Mouse (Mus musculus): ENCODE results near the gene AI182371. TPM values are rescaled to one million over a fixed set of nuclear protein-coding genes. Genes with fewer than 3 reads are reported as not detected.

Gene AI182371
- polyA plus RNA-seq, 1 experiment from 2014 or later, result 0.30 TPM

DNA sequence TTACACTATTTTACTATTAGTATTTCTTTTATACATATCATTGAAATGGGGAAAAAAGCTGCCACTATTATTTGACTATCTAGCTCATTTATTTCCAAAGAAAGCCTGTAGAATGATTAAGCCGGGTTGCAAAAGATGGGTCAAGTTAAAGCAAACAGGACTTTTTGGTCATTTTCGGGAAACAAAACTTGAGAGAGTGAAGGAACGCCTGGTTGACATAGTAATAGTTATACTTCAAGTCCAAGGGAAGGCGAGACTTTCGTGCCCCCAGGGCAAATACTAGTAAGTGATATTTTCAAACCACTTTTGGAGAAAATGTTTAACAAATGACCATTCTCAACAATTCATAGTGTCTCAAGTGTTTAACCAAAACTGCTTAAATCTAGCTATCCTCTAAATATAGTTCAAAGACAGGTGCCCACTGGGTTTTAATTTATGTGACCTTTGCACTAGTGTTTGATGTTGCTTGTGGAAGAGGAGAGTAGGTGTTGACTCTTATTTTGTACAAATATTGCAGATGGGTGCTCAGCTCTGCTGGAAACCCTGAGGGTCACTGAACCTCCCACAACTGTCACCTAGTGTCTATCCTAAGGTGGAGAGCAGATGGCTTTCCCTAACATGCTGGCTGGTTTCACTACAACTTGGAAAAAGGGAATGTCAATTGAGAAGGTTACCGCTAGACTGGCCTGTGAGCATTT lies 37.9 kb downstream of the AI182371 start:
- no peaks in the 10 kb centered on the region for H3K9me3 ChIP-seq (replicated peaks; ENCODE audit: low read length)
- DNase-seq (ENCODE audit: low spot score) (no peak), ATAC-seq (replicated peaks; ENCODE audit: low FRiP score, low read depth) (no peak)
- no peaks in the 10 kb centered on the region for H3K4me1 ChIP-seq (replicated peaks; ENCODE audit: insufficient read depth, low read length)
- H3K36me3 ChIP-seq (ENCODE audit: insufficient read depth, low read length), result no peaks in the 10 kb centered on the region
- no peak for TF ChIP-seq CTCF (IDR thresholded peaks at IDR 0.05; ENCODE audit: low read depth)
- H3K27me3 ChIP-seq (ENCODE audit: insufficient read depth, low read length), result no peaks in the 10 kb centered on the region
- no peak overlapping the region for H3K4me3 ChIP-seq (replicated peaks; ENCODE audit: low read depth, low read length)
- no peak overlapping the region for H3K9ac ChIP-seq (ENCODE audit: low read depth, low read length)
- no peak overlapping the region for H3K4me2 ChIP-seq (ENCODE audit: low read length)
- no peak overlapping the region for H3K27ac ChIP-seq
- 85% methylated on average over 6 of the region's 6 CpGs for WGBS

DNA sequence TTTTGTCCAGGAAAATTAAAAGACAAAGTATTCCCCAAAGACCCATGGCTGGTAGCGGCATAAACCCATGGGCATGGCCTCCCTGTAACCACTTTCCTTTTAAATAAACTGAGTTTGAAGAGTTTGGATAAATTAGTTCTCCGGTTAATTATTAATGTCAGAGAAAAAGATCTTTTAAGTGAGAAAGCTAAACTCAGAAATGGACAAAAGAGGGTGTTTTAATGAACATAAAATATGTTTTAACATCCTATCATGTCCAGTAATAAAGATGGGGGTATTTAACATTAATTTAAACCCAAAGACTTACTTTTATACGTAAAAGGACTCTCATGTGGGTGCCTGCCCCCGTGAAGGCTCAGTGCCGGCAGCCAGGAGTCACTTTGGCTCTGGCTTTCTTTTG lies 40.0 kb downstream of the AI182371 start, which contains the start of gene Hc:
Gene Hc (minus strand): TSS at position 101 of the 400 bp plus-strand sequence.
- no peak within 1 kb of the TSS for H3K27ac ChIP-seq
- no peak within 1 kb of the TSS for H3K4me2 ChIP-seq (ENCODE audit: low read length)
- H3K27me3 ChIP-seq (ENCODE audit: insufficient read depth, low read length), result no peaks in the 10 kb centered on the region
- no peaks in the 10 kb centered on the region for H3K36me3 ChIP-seq (ENCODE audit: insufficient read depth, low read length)
- no peak for TF ChIP-seq CTCF (IDR thresholded peaks at IDR 0.05; ENCODE audit: low read depth)
- no peaks in the 10 kb centered on the region for H3K9me3 ChIP-seq (replicated peaks; ENCODE audit: low read length)
- 60% methylated on average over 5 of the region's 5 CpGs for WGBS
- no peak within 1 kb of the TSS for H3K4me3 ChIP-seq (replicated peaks; ENCODE audit: low read depth, low read length)
- ATAC-seq (replicated peaks; ENCODE audit: low FRiP score, low read depth), result no peak
- H3K9ac ChIP-seq (ENCODE audit: low read depth, low read length), result no peak within 1 kb of the TSS
- no peak for DNase-seq (ENCODE audit: low spot score)
- no peaks in the 10 kb centered on the region for H3K4me1 ChIP-seq (replicated peaks; ENCODE audit: insufficient read depth, low read length)

DNA sequence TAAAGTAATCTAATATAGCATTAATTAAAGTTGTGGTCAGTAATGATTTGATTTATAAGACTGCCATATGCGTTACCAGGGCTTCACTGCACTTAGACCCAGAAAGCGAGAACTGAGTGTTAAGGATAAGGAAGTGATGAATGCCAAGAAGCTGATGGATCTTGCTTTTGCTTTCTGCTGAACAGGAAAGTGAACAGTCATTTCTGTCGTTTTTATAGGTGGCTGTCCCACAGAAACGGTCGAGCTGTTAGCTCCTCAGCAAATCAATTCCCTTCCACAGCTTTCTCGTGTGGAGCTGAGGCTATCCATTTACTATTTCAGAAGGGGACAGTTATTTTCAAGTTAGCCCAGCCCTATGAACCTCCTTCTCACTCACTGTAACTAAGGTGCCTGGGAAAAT lies 40.4 kb downstream of the AI182371 start:
- no peak overlapping the region for H3K4me3 ChIP-seq (replicated peaks; ENCODE audit: low read depth, low read length)
- no peak for ATAC-seq (replicated peaks; ENCODE audit: low FRiP score, low read depth)
- H3K36me3 ChIP-seq (ENCODE audit: insufficient read depth, low read length), result no peaks in the 10 kb centered on the region
- 19% methylated on average over 6 of the region's 6 CpGs for whole genome bisulfite sequencing
- no peaks in the 10 kb centered on the region for H3K9me3 ChIP-seq (replicated peaks; ENCODE audit: low read length)
- TF ChIP-seq CTCF (IDR thresholded peaks at IDR 0.05; ENCODE audit: low read depth), result no peak
- no peaks in the 10 kb centered on the region for H3K4me1 ChIP-seq (replicated peaks; ENCODE audit: insufficient read depth, low read length)
- H3K27me3 ChIP-seq (ENCODE audit: insufficient read depth, low read length), result no peaks in the 10 kb centered on the region
- no peak overlapping the region for H3K27ac ChIP-seq
- no peak overlapping the region for H3K9ac ChIP-seq (ENCODE audit: low read depth, low read length)
- no peak overlapping the region for H3K4me2 ChIP-seq (ENCODE audit: low read length)
- peak; percentile 48 for DNase-seq (ENCODE audit: low spot score)

DNA sequence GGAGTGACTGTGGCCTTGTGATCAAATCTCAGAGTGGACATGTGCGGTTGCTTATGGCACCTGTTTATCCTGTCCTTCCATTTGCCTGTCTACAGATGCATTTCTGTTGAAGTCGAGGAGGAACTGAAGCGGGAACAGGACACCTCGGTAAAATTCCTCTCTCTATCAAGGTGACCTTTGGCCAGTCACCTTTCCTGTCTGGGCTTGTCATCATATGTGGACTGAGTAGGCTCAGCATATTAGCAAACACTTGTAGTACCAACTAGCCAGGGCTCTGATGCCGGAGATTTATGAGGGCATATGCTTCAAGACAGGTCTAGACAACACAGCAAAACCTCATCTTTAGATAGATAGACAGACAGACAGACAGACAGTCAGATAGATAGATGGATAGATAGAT lies 41.1 kb downstream of the AI182371 start:
- WGBS, result 79% methylated on average over 5 of the region's 5 CpGs
- no peak for ATAC-seq (replicated peaks; ENCODE audit: low FRiP score, low read depth)
- H3K4me2 ChIP-seq (ENCODE audit: low read length), result no peak overlapping the region
- H3K4me3 ChIP-seq (replicated peaks; ENCODE audit: low read depth, low read length), result no peak overlapping the region
- H3K9me3 ChIP-seq (replicated peaks; ENCODE audit: low read length), result no peaks in the 10 kb centered on the region
- H3K9ac ChIP-seq (ENCODE audit: low read depth, low read length), result no peak overlapping the region
- no peak for TF ChIP-seq CTCF (IDR thresholded peaks at IDR 0.05; ENCODE audit: low read depth)
- no peaks in the 10 kb centered on the region for H3K4me1 ChIP-seq (replicated peaks; ENCODE audit: insufficient read depth, low read length)
- no peak overlapping the region for H3K27ac ChIP-seq
- no peaks in the 10 kb centered on the region for H3K27me3 ChIP-seq (ENCODE audit: insufficient read depth, low read length)
- DNase-seq (ENCODE audit: low spot score), result no peak
- no peaks in the 10 kb centered on the region for H3K36me3 ChIP-seq (ENCODE audit: insufficient read depth, low read length)

DNA sequence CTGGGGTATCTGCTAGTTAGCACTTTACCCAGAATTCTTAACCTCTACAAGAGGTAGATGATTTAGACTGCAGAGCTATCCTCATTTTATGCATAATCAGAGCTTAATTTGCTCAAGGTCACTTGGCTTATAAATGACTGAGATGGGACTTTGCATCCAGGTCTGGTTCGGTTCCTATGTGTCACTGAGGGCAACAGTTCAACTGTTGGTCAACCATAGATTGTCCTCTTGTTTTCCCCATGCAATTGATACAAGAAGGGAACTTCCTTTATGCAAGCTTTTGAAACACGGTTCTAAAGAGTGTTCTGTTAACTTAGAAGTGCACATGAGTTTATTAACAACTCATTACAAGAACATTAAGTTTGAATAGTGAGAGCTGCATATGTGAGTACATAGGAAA lies 43.0 kb downstream of the AI182371 start:
- WGBS, result 78% methylated on average over 2 of the region's 2 CpGs
- DNase-seq (ENCODE audit: low spot score), result no peak
- H3K27me3 ChIP-seq (ENCODE audit: insufficient read depth, low read length), result no peaks in the 10 kb centered on the region
- no peaks in the 10 kb centered on the region for H3K4me1 ChIP-seq (replicated peaks; ENCODE audit: insufficient read depth, low read length)
- no peak for TF ChIP-seq CTCF (IDR thresholded peaks at IDR 0.05; ENCODE audit: low read depth)
- H3K27ac ChIP-seq, result no peak overlapping the region
- H3K9me3 ChIP-seq (replicated peaks; ENCODE audit: low read length), result no peaks in the 10 kb centered on the region
- no peak overlapping the region for H3K9ac ChIP-seq (ENCODE audit: low read depth, low read length)
- no peaks in the 10 kb centered on the region for H3K36me3 ChIP-seq (ENCODE audit: insufficient read depth, low read length)
- H3K4me2 ChIP-seq (ENCODE audit: low read length), result no peak overlapping the region
- no peak for ATAC-seq (replicated peaks; ENCODE audit: low FRiP score, low read depth)
- no peak overlapping the region for H3K4me3 ChIP-seq (replicated peaks; ENCODE audit: low read depth, low read length)

DNA sequence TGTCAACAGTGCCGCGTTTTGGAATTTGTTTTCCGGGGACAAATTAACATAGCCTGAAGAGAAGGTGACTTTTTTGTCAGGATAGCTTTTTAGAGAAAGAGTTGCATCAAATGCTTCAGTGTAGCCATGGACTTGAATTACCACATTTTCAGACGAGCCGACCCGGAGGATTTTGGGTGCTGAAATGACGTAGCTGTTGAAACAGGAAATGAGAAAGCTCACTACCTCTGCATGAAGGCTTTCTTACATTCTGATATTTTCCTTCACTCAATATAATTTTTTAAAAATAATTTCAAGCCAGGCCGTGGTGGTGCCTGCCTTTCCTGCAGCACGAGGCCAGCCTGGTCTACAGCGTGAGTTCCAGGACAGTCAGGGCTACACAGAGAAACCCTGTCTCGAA lies 44.1 kb downstream of the AI182371 start:
- H3K27ac ChIP-seq, result no peak overlapping the region
- no peaks in the 10 kb centered on the region for H3K36me3 ChIP-seq (ENCODE audit: insufficient read depth, low read length)
- H3K9ac ChIP-seq (ENCODE audit: low read depth, low read length), result no peak overlapping the region
- ATAC-seq (replicated peaks; ENCODE audit: low FRiP score, low read depth), result no peak
- WGBS, result 77% methylated on average over 11 of the region's 11 CpGs
- no peak overlapping the region for H3K4me3 ChIP-seq (replicated peaks; ENCODE audit: low read depth, low read length)
- H3K4me2 ChIP-seq (ENCODE audit: low read length), result no peak overlapping the region
- no peak for DNase-seq (ENCODE audit: low spot score)
- H3K9me3 ChIP-seq (replicated peaks; ENCODE audit: low read length), result no peaks in the 10 kb centered on the region
- H3K4me1 ChIP-seq (replicated peaks; ENCODE audit: insufficient read depth, low read length), result no peaks in the 10 kb centered on the region
- TF ChIP-seq CTCF (IDR thresholded peaks at IDR 0.05; ENCODE audit: low read depth), result no peak
- H3K27me3 ChIP-seq (ENCODE audit: insufficient read depth, low read length), result no peaks in the 10 kb centered on the region

DNA sequence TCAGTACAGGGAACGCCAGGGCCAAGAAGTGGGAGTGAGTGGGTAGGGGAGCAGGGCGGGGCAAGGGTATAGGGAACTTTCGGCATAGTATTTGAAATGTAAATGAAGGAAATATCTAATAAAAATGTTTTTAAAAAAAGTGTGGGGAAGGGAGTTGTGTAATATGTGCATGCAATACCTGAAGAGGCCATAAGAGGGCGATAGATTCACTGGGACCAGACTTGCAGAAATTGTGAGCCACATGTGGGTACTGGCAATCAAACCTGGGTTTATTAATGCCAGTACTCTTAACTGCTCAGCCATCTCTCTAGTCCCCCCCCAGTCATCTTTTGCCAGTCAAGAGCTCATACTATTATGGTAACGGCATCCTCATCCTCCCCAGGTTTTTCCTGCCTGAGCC lies 52.5 kb downstream of the AI182371 start:
- H3K4me3 ChIP-seq (replicated peaks; ENCODE audit: low read depth, low read length), result no peak overlapping the region
- TF ChIP-seq CTCF (IDR thresholded peaks at IDR 0.05; ENCODE audit: low read depth), result peak; percentile 81
- DNase-seq (ENCODE audit: low spot score), result peak; percentile 51
- no peak overlapping the region for H3K4me2 ChIP-seq (ENCODE audit: low read length)
- no peak for ATAC-seq (replicated peaks; ENCODE audit: low FRiP score, low read depth)
- no peaks in the 10 kb centered on the region for H3K4me1 ChIP-seq (replicated peaks; ENCODE audit: insufficient read depth, low read length)
- H3K9ac ChIP-seq (ENCODE audit: low read depth, low read length), result no peak overlapping the region
- H3K9me3 ChIP-seq (replicated peaks; ENCODE audit: low read length), result no peaks in the 10 kb centered on the region
- WGBS, result 51% methylated on average over 5 of the region's 5 CpGs
- H3K27ac ChIP-seq, result no peak overlapping the region
- H3K27me3 ChIP-seq (ENCODE audit: insufficient read depth, low read length), result no peaks in the 10 kb centered on the region
- H3K36me3 ChIP-seq (ENCODE audit: insufficient read depth, low read length), result no peaks in the 10 kb centered on the region

All from kidney, postnatal 0 days (tissue).